In genomic region chr19:25422096-25422495, GRCm38 (mm10) we compare ENCODE assay signal across 22 mouse cellular contexts.
DNase-seq lines count a peak whose midpoint lies in the region; ATAC-seq lines count a peak whose summit lies in the region.
"Had no signal": no experiment of that assay in that cellular context is flagged by ENCODE, and none has a peak within 500 bp of the region (broad histone marks: within the 10 kb centered on the region; RNA-seq: fewer than 3 reads in every experiment).

No protein-coding gene starts in this region.

- H3K4me1 ChIP-seq in heart, embryonic 13.5 days: peaks cover 73% of the 10 kb centered on the region
- H3K4me1 ChIP-seq in kidney, embryonic 14.5 days (ENCODE audit: control insufficient read depth, insufficient read depth, low read length): no peaks in the 10 kb centered on the region

- 62% methylated on average over 7 of the region's 7 CpGs for WGBS in heart, embryonic 13.5 days
- WGBS in kidney, embryonic 14.5 days: 67% methylated on average over 7 of the region's 7 CpGs

- no peak for ATAC-seq in heart, embryonic 13.5 days (ENCODE audit: extremely low read depth, insufficient number of reproducible peaks, low FRiP score, low TSS enrichment)
- ATAC-seq in kidney, embryonic 14.5 days (ENCODE audit: low FRiP score, low TSS enrichment): no peak
- ATAC-seq: CD4-positive, CD25-positive, alpha-beta regulatory T cell, adult 4 months; forebrain, embryonic 14.5 days; hindbrain, embryonic 16.5 days; midbrain, embryonic 13.5 days had no signal

- peak overlapping the region; percentile 66 for H3K27ac ChIP-seq in heart, embryonic 13.5 days (replicated peaks)
- H3K27ac ChIP-seq in kidney, embryonic 14.5 days (ENCODE audit: low read depth, low read length): no peak overlapping the region
- H3K27ac ChIP-seq: heart, embryonic 10.5 days; liver, embryonic 14.5 days; macrophage; midbrain, embryonic 13.5 days had no signal

- no peaks in the 10 kb centered on the region for H3K9me3 ChIP-seq in heart, embryonic 13.5 days
- H3K9me3 ChIP-seq in kidney, embryonic 14.5 days (ENCODE audit: control insufficient read depth, low read length): no peaks in the 10 kb centered on the region
- H3K9me3 ChIP-seq: heart, embryonic 10.5 days; midbrain, embryonic 13.5 days had no signal

- H3K9ac ChIP-seq in heart, embryonic 13.5 days: no peak overlapping the region
- no peak overlapping the region for H3K9ac ChIP-seq in kidney, embryonic 14.5 days (ENCODE audit: low read depth, low read length)
- H3K9ac ChIP-seq: liver, embryonic 14.5 days; midbrain, embryonic 13.5 days had no signal

- H3K36me3 ChIP-seq in heart, embryonic 13.5 days: peaks cover 78% of the 10 kb centered on the region
- peaks cover 24% of the 10 kb centered on the region; the same call in 1 of the 2 replicates for H3K36me3 ChIP-seq in kidney, embryonic 14.5 days (ENCODE audit: control insufficient read depth, insufficient read depth, low read length)
- H3K36me3 ChIP-seq: midbrain, embryonic 13.5 days had no signal

- H3K4me3 ChIP-seq in heart, embryonic 13.5 days: no peak overlapping the region
- H3K4me3 ChIP-seq in kidney, embryonic 14.5 days (ENCODE audit: low read length): no peak overlapping the region
- H3K4me3 ChIP-seq: heart, embryonic 10.5 days; midbrain, embryonic 13.5 days had no signal

- no peak for DNase-seq in heart, adult 18-20 months
- peak; percentile 54 for DNase-seq in kidney, adult 18-20 months
- peak; percentile 63 for DNase-seq in kidney, postnatal 10 days
- DNase-seq in yolk sac, embryonic 10.5 days (ENCODE audit: low spot score): peak; percentile 60
- no peak for DNase-seq in thymus, postnatal 0 days (ENCODE audit: low spot score)
- DNase-seq: adrenal gland, postnatal 14 days; cerebellum, adult 11 months; cerebellum, adult 9-10 months; cerebellum, postnatal 36 days; gastrocnemius, postnatal 36 days; left cerebral cortex, postnatal 4 days; lung, adult 2 months; lung, postnatal 10 days had no signal

- no peak overlapping the region for H3K4me2 ChIP-seq in heart, embryonic 13.5 days
- no peak overlapping the region for H3K4me2 ChIP-seq in kidney, embryonic 14.5 days (replicated peaks; ENCODE audit: low read depth, low read length)
- H3K4me2 ChIP-seq: midbrain, embryonic 13.5 days had no signal

- no peaks in the 10 kb centered on the region for H3K27me3 ChIP-seq in heart, embryonic 13.5 days (replicated peaks)
- H3K27me3 ChIP-seq in kidney, embryonic 14.5 days (ENCODE audit: control insufficient read depth, insufficient read depth, low read length): no peaks in the 10 kb centered on the region
- H3K27me3 ChIP-seq: midbrain, embryonic 13.5 days had no signal

Comparison
In these comparisons a context has a peak if more than half of its experiments do, and no peak if none do; other contexts are left out.
1. DNase-seq: peak in kidney, adult 18-20 months (single experiment), kidney, postnatal 10 days (single experiment) and yolk sac, embryonic 10.5 days (single experiment); none in heart, adult 18-20 months (0 of 2) and thymus, postnatal 0 days (single experiment).